Mouse (Mus musculus) heart, embryonic 12.5 days (tissue): ENCODE measurements at regions not wholly inside any gene's neighbourhood (a gene's known extent, or its start where the extent isn't known, plus 50 kb on each side); places are given as distances from the start of the nearest gene placed in this dataset.

ENCODE experiments used
- ATAC-seq: fragments of 200-750 bp; cut with Nextera tagmentation; 2 replicates; pipeline ENCODE4 v1.8.0; 2017; ENCODE audit warnings: moderate TSS enrichment, moderate library complexity; ENCODE audit not compliant: insufficient number of reproducible peaks, low FRiP score
- H3K27ac ChIP-seq: fragments of 300-500 bp; sonication (generic); 2 replicates; pipeline ENCODE4 v1.5.1; 2016; ENCODE audit warnings: mild to moderate bottlenecking, moderate library complexity; ENCODE audit not compliant: poor library complexity, severe bottlenecking
- H3K27me3 ChIP-seq: fragments of 300-500 bp; sonication (generic); replicated peaks from 2 replicates; pipeline ENCODE4 v1.6.1; 2016; ENCODE audit warnings: mild to moderate bottlenecking, moderate library complexity
- H3K36me3 ChIP-seq: fragments of 300-500 bp; sonication (generic); 2 replicates; pipeline ENCODE4 v1.6.1; 2016; ENCODE audit warnings: mild to moderate bottlenecking, moderate library complexity
- H3K4me1 ChIP-seq: fragments of 300-500 bp; sonication (generic); replicated peaks from 2 replicates; pipeline ENCODE4 v1.6.1; 2016; ENCODE audit warnings: mild to moderate bottlenecking
- H3K4me2 ChIP-seq: fragments of 300-500 bp; sonication (generic); 2 replicates; pipeline ENCODE4 v1.6.1; 2016; ENCODE audit warnings: mild to moderate bottlenecking, moderate library complexity
- H3K4me3 ChIP-seq: fragments of 300-500 bp; sonication (generic); 2 replicates; pipeline ENCODE4 v1.5.1; 2016; ENCODE audit warnings: mild to moderate bottlenecking
- H3K9ac ChIP-seq: fragments of 300-500 bp; sonication (generic); 2 replicates; pipeline ENCODE4 v1.6.1; 2016; ENCODE audit warnings: mild to moderate bottlenecking, moderate library complexity
- H3K9me3 ChIP-seq: fragments of 300-500 bp; sonication (generic); replicated peaks from 2 replicates; pipeline ENCODE4 v1.6.1; 2016; ENCODE audit warnings: mild to moderate bottlenecking, moderate library complexity
- WGBS: fragments of 180-500 bp; shearing (Covaris S2); methylation state at CpG from one replicate; pipeline ENCODE4 v1.1.7; 2016; 5-methylcytosine and 5-hydroxymethylcytosine counted together

GRCm38 (mm10) chr14:120146908-120147770, 104.9 kb upstream of the Oxgr1 start:
- Histone ChIP-seq H3K9ac (no peak overlapping the region), H3K27ac (no peak overlapping the region), H3K4me3 (no peak overlapping the region), H3K9me3 (no peaks in the 10 kb centered on the region), H3K27me3 (no peaks in the 10 kb centered on the region), H3K4me2 (no peak overlapping the region), H3K4me1 (peaks cover 9% of the 10 kb centered on the region; the same call in 1 of the 2 replicates), H3K36me3 (no peaks in the 10 kb centered on the region)
- no peak for ATAC-seq
- WGBS, result 63% methylated on average over 8 of the region's 8 CpGs

- ATAC-seq, result no peak
- H3K4me1 ChIP-seq, result peaks cover 9% of the 10 kb centered on the region; the same call in 1 of the 2 replicates
- H3K27ac ChIP-seq, result no peak overlapping the region
- peak overlapping the region; percentile 21; the same call in 1 of the 2 replicates for H3K4me2 ChIP-seq
- no peaks in the 10 kb centered on the region for H3K27me3 ChIP-seq
- no peak overlapping the region for H3K4me3 ChIP-seq
- 81% methylated on average over 11 of the region's 11 CpGs for WGBS
- no peak overlapping the region for H3K9ac ChIP-seq
- no peaks in the 10 kb centered on the region for H3K36me3 ChIP-seq
- H3K9me3 ChIP-seq, result no peaks in the 10 kb centered on the region
Observed at GRCm38 (mm10) chr14:120148803-120149202, 106.6 kb upstream of the Oxgr1 start.

GRCm38 (mm10) chr14:120149341-120149741, 107.1 kb upstream of the Oxgr1 start:
- 80% methylated on average over 11 of the region's 11 CpGs for WGBS
- ATAC-seq, result no peak
- peaks cover 10% of the 10 kb centered on the region; the same call in 1 of the 2 replicates for H3K4me1 ChIP-seq

GRCm38 (mm10) chr14:120150589-120150988, 108.4 kb upstream of the Oxgr1 start:
- Histone ChIP-seq H3K4me2 (no peak overlapping the region), H3K4me3 (no peak overlapping the region), H3K27ac (no peak overlapping the region), H3K36me3 (no peaks in the 10 kb centered on the region), H3K9ac (no peak overlapping the region), H3K4me1 (peaks cover 19% of the 10 kb centered on the region), H3K27me3 (no peaks in the 10 kb centered on the region), H3K9me3 (no peaks in the 10 kb centered on the region)
- WGBS, result 90% methylated on average over 1 of the region's 1 CpGs
- ATAC-seq, result no peak

More at GRCm38 (mm10) chr14:120149341-120149741, 107.1 kb upstream of the Oxgr1 start:
- no peaks in the 10 kb centered on the region for H3K9me3 ChIP-seq
- H3K4me2 ChIP-seq, result no peak overlapping the region
- no peak overlapping the region for H3K9ac ChIP-seq
- no peaks in the 10 kb centered on the region for H3K27me3 ChIP-seq
- H3K4me3 ChIP-seq, result no peak overlapping the region
- H3K36me3 ChIP-seq, result no peaks in the 10 kb centered on the region
- H3K27ac ChIP-seq, result no peak overlapping the region

- H3K27me3 ChIP-seq, result no peaks in the 10 kb centered on the region
- no peak overlapping the region for H3K9ac ChIP-seq
- H3K4me3 ChIP-seq, result no peak overlapping the region
- H3K4me2 ChIP-seq, result no peak overlapping the region
- H3K9me3 ChIP-seq, result no peaks in the 10 kb centered on the region
- no peak for ATAC-seq
- H3K27ac ChIP-seq, result no peak overlapping the region
- no peaks in the 10 kb centered on the region for H3K36me3 ChIP-seq
- peaks cover 25% of the 10 kb centered on the region for H3K4me1 ChIP-seq
- 40% methylated on average over 7 of the region's 7 CpGs for WGBS
Observed at GRCm38 (mm10) chr14:120154413-120154812, 112.2 kb upstream of the Oxgr1 start.

- H3K4me3 ChIP-seq, result no peak overlapping the region
- H3K9ac ChIP-seq, result no peak overlapping the region
- WGBS, result 24% methylated on average over 2 of the region's 2 CpGs
- no peaks in the 10 kb centered on the region for H3K4me1 ChIP-seq
- H3K27ac ChIP-seq, result no peak overlapping the region
- H3K9me3 ChIP-seq, result no peaks in the 10 kb centered on the region
- H3K4me2 ChIP-seq, result no peak overlapping the region
- ATAC-seq, result no peak
- no peaks in the 10 kb centered on the region for H3K27me3 ChIP-seq
- no peaks in the 10 kb centered on the region for H3K36me3 ChIP-seq
Observed at GRCm38 (mm10) chr14:120164184-120164583, 111.3 kb upstream of the Mbnl2 start.

DNA sequence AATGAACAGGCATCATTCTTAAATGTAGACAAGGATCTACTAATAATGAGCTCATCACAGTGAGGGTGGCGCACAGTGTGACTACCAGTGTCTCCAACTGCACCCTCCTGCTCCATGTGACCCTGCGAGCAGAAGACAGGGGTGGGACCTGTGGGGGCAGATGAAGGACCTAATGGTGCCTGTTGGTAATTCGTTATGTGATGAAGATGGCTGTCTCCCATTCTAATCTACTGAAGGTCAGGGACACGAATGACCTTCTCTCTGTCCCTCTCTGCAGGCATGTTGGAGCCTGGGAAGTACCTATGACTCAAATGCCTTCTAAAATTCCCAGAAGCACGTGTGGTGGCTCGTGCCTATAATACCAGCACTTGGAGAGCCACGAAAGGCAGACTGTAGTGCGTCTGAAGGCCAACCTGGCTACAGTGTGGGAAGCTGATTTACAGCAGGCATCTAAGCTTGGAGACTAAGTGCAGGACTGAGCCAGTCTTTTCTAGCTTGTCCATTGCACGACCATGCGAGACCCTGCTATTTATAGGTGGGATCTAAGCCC, 109.9 kb upstream of the Mbnl2 start:
- Histone ChIP-seq H3K27me3 (no peaks in the 10 kb centered on the region), H3K36me3 (no peaks in the 10 kb centered on the region), H3K4me2 (no peak overlapping the region), H3K9ac (no peak overlapping the region), H3K9me3 (no peaks in the 10 kb centered on the region), H3K4me1 (no peaks in the 10 kb centered on the region), H3K4me3 (no peak overlapping the region), H3K27ac (no peak overlapping the region)
- WGBS, result 73% methylated on average over 10 of the region's 10 CpGs
- ATAC-seq, result no peak

- no peak for ATAC-seq
Observed at GRCm38 (mm10) chr14:120170733-120171132, 104.7 kb upstream of the Mbnl2 start.

DNA sequence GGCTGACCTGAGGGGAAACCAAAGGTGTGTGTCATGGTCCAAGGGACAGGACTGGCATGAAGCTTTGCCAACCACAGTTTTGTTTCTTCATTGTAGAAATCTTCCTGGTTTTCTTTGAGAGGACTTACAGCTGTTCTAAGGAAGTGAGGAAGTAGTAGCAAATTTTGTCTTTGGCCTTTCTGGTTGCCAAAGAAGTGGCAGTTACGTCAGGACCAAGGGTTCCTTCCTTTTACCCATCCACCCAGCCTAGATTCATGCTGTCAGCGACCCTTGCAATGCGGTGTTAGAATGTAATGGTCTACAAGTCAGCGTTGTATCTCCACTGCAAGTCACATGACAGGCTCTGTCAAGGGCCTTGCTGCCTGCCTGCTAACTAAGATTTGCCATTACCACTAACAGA, 103.4 kb upstream of the Mbnl2 start:
- H3K36me3 ChIP-seq, result no peaks in the 10 kb centered on the region
- H3K9ac ChIP-seq, result no peak overlapping the region
- H3K4me2 ChIP-seq, result no peak overlapping the region
- no peaks in the 10 kb centered on the region for H3K9me3 ChIP-seq
- 66% methylated on average over 4 of the region's 4 CpGs for WGBS
- H3K4me1 ChIP-seq, result no peaks in the 10 kb centered on the region
- H3K27ac ChIP-seq, result no peak overlapping the region
- no peak for ATAC-seq
- H3K27me3 ChIP-seq, result no peaks in the 10 kb centered on the region
- no peak overlapping the region for H3K4me3 ChIP-seq

More at GRCm38 (mm10) chr14:120170733-120171132, 104.7 kb upstream of the Mbnl2 start:
- 82% methylated on average over 7 of the region's 7 CpGs for WGBS
- Histone ChIP-seq H3K27me3 (no peaks in the 10 kb centered on the region), H3K27ac (no peak overlapping the region), H3K4me2 (no peak overlapping the region), H3K4me1 (no peaks in the 10 kb centered on the region), H3K4me3 (no peak overlapping the region), H3K9me3 (no peaks in the 10 kb centered on the region), H3K36me3 (no peaks in the 10 kb centered on the region), H3K9ac (no peak overlapping the region)

- Histone ChIP-seq H3K4me1 (no peaks in the 10 kb centered on the region), H3K4me2 (no peak overlapping the region), H3K27me3 (no peaks in the 10 kb centered on the region), H3K36me3 (no peaks in the 10 kb centered on the region), H3K9ac (no peak overlapping the region), H3K4me3 (no peak overlapping the region), H3K9me3 (no peaks in the 10 kb centered on the region), H3K27ac (no peak overlapping the region)
- 88% methylated on average over 8 of the region's 8 CpGs for WGBS
- no peak for ATAC-seq
Observed at GRCm38 (mm10) chr14:120172844-120173243, 102.6 kb upstream of the Mbnl2 start.

DNA sequence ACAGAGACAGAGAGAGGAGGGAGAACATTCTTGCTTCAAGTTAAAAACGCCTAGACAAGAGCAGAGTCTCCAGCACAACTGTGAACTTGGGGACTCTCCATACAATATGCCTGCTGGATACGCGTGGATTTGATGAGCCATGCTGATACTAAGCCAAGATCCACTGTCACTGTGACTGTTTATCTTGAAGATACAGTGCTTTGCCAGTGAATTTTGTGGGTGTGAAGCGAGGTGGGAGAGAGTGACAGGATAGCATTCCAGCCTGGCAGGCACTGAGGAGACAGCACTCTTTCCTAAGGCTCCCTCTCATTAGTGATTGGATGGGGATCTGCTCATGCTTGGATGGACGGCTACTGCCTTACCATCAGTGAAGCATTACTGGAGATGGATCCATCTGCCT, 100.9 kb upstream of the Mbnl2 start:
- no peaks in the 10 kb centered on the region for H3K4me1 ChIP-seq
- no peaks in the 10 kb centered on the region for H3K9me3 ChIP-seq
- no peak for ATAC-seq
- H3K4me3 ChIP-seq, result no peak overlapping the region
- no peaks in the 10 kb centered on the region for H3K27me3 ChIP-seq
- no peak overlapping the region for H3K9ac ChIP-seq
- H3K36me3 ChIP-seq, result no peaks in the 10 kb centered on the region
- H3K4me2 ChIP-seq, result no peak overlapping the region
- no peak overlapping the region for H3K27ac ChIP-seq
- 65% methylated on average over 5 of the region's 5 CpGs for WGBS
